Mouse (Mus musculus): ENCODE data around the gene Lipo2. TPM values are rescaled to one million over a fixed set of nuclear protein-coding genes. Genes with fewer than 3 reads are reported as not detected.

Lipo2 gene
- not detected for polyA plus RNA-seq (2017; shearing (Covaris generic))

GRCm38 (mm10) chr19:33751259-33751658, at the start of gene Lipo2:
Lipo2 (minus strand) TSS chr19:33751359.

GRCm38 (mm10) chr19:33787359-33787758, 36.2 kb upstream of the Lipo2 start, which contains the start of gene Lipo1:
Lipo1 (minus strand) TSS chr19:33787459.

GRCm38 (mm10) chr19:33761287-33762086, 10.3 kb upstream of the Lipo2 start, which contains the start of gene Lipo3:
Lipo3 (minus strand) TSS chr19:33761951.

Other genes with a start within 250 kb of the Lipo2 start
- not detected for gene Lipo4, start 233.6 kb downstream of the Lipo2 start, polyA plus RNA-seq (2017; shearing (Covaris generic))
- not detected for gene Gm8978, start 126.1 kb downstream of the Lipo2 start, polyA plus RNA-seq (2017; shearing (Covaris generic))
- 21.1 TPM for gene Lipo3, start 10.6 kb upstream of the Lipo2 start, polyA plus RNA-seq (2017; shearing (Covaris generic))
- gene Lipo1, start 36.1 kb upstream of the Lipo2 start, polyA plus RNA-seq (2017; shearing (Covaris generic)), result not detected
- gene Lipf, start 209.8 kb upstream of the Lipo2 start, polyA plus RNA-seq (2017; shearing (Covaris generic)), result not detected